Mouse (Mus musculus): ENCODE data around the gene Icosl. TPM values are rescaled to one million over a fixed set of nuclear protein-coding genes. Genes with fewer than 3 reads are reported as not detected.

Gene Icosl
- polyA plus RNA-seq, 2 experiments: 2.2 to 2.4 TPM

GRCm38 (mm10) chr10:78090706-78091491 is 21.8 kb downstream of the Icosl start:
- ATAC-seq (ENCODE audit: insufficient read depth): no peak

GRCm38 (mm10) chr10:78091865-78092724 is 23.0 kb downstream of the Icosl start:
- Histone ChIP-seq H3K36me3 (replicated peaks; ENCODE audit: control insufficient read depth, insufficient read depth, low read depth) (no peaks in the 10 kb centered on the region), H3K27ac (no peak overlapping the region), H3K27me3 (ENCODE audit: control insufficient read depth, insufficient read depth, low read length) (no peaks in the 10 kb centered on the region), H3K9me3 (ENCODE audit: control insufficient read depth, low read length) (no peaks in the 10 kb centered on the region), H3K4me2 (ENCODE audit: low read depth) (no peak overlapping the region), H3K9ac (replicated peaks) (no peak overlapping the region), H3K4me1 (replicated peaks; ENCODE audit: control insufficient read depth in 2 of 2, insufficient read depth in 2 of 2, low read length in 1 of 2) (no peaks in the 10 kb centered on the region), H3K4me3 (ENCODE audit: insufficient read depth in 1 of 2, low read depth in 2 of 2, low read length in 2 of 2) (no peak overlapping the region)
- TF ChIP-seq EP300 (IDR thresholded peaks at IDR 0.05; ENCODE audit: low read depth) (no peak), CTCF (IDR thresholded peaks at IDR 0.05; ENCODE audit: low read depth) (no peak)
- DNase-seq (ENCODE audit: low read depth in 3 of 3, low spot score in 3 of 3) (no peak), ATAC-seq (ENCODE audit: insufficient read depth) (no peak)
- WGBS (ENCODE audit: insufficient replicate concordance): 65% methylated on average over 23 of the region's 23 CpGs

More at GRCm38 (mm10) chr10:78090706-78091491, 21.8 kb downstream of the Icosl start:
- Histone ChIP-seq H3K9me3 (ENCODE audit: control insufficient read depth, low read length) (no peaks in the 10 kb centered on the region), H3K9ac (replicated peaks) (no peak overlapping the region), H3K4me1 (replicated peaks; ENCODE audit: control insufficient read depth in 2 of 2, insufficient read depth in 2 of 2, low read length in 1 of 2) (no peaks in the 10 kb centered on the region), H3K4me2 (ENCODE audit: low read depth) (no peak overlapping the region), H3K27ac (no peak overlapping the region), H3K36me3 (replicated peaks; ENCODE audit: control insufficient read depth, insufficient read depth, low read depth) (no peaks in the 10 kb centered on the region), H3K27me3 (ENCODE audit: control insufficient read depth, insufficient read depth, low read length) (no peaks in the 10 kb centered on the region), H3K4me3 (ENCODE audit: insufficient read depth in 1 of 2, low read depth in 2 of 2, low read length in 2 of 2) (no peak overlapping the region)
- DNase-seq (ENCODE audit: low read depth in 3 of 3, low spot score in 3 of 3): no peak
- TF ChIP-seq CTCF (IDR thresholded peaks at IDR 0.05; ENCODE audit: low read depth) (no peak), EP300 (IDR thresholded peaks at IDR 0.05; ENCODE audit: low read depth) (no peak)
- WGBS (ENCODE audit: insufficient replicate concordance): 60% methylated on average over 4 of the region's 4 CpGs

- Histone ChIP-seq H3K9ac (replicated peaks) (no peak overlapping the region), H3K4me1 (replicated peaks; ENCODE audit: control insufficient read depth in 2 of 2, insufficient read depth in 2 of 2, low read length in 1 of 2) (no peaks in the 10 kb centered on the region), H3K4me3 (ENCODE audit: insufficient read depth in 1 of 2, low read depth in 2 of 2, low read length in 2 of 2) (no peak overlapping the region), H3K4me2 (ENCODE audit: low read depth) (no peak overlapping the region), H3K9me3 (ENCODE audit: control insufficient read depth, low read length) (no peaks in the 10 kb centered on the region), H3K36me3 (replicated peaks; ENCODE audit: control insufficient read depth, insufficient read depth, low read depth) (no peaks in the 10 kb centered on the region), H3K27ac (no peak overlapping the region), H3K27me3 (ENCODE audit: control insufficient read depth, insufficient read depth, low read length) (no peaks in the 10 kb centered on the region)
- TF ChIP-seq EP300 (IDR thresholded peaks at IDR 0.05; ENCODE audit: low read depth) (no peak), CTCF (IDR thresholded peaks at IDR 0.05; ENCODE audit: low read depth) (no peak)
- DNase-seq (ENCODE audit: low read depth in 3 of 3, low spot score in 3 of 3) (no peak), ATAC-seq (ENCODE audit: insufficient read depth) (no peak)
- WGBS (ENCODE audit: insufficient replicate concordance): 71% methylated on average over 13 of the region's 13 CpGs
Observed at GRCm38 (mm10) chr10:78092725-78093029, 23.6 kb downstream of the Icosl start.

GRCm38 (mm10) chr10:78095221-78095620 is 26.1 kb downstream of the Icosl start:
- no peaks in the 10 kb centered on the region for H3K4me1 ChIP-seq (replicated peaks; ENCODE audit: control insufficient read depth in 2 of 2, insufficient read depth in 2 of 2, low read length in 1 of 2)
- no peaks in the 10 kb centered on the region for H3K9me3 ChIP-seq (ENCODE audit: control insufficient read depth, low read length)
- no peaks in the 10 kb centered on the region for H3K36me3 ChIP-seq (replicated peaks; ENCODE audit: control insufficient read depth, insufficient read depth, low read depth)
- no peak overlapping the region for H3K4me3 ChIP-seq (ENCODE audit: insufficient read depth in 1 of 2, low read depth in 2 of 2, low read length in 2 of 2)
- no peaks in the 10 kb centered on the region for H3K27me3 ChIP-seq (ENCODE audit: control insufficient read depth, insufficient read depth, low read length)
- no peak overlapping the region for H3K4me2 ChIP-seq (ENCODE audit: low read depth)
- DNase-seq (ENCODE audit: low read depth in 3 of 3, low spot score in 3 of 3): no peak
- H3K9ac ChIP-seq (replicated peaks): no peak overlapping the region
- ATAC-seq (ENCODE audit: insufficient read depth): no peak
- no peak overlapping the region for H3K27ac ChIP-seq
- no peak for TF ChIP-seq CTCF (IDR thresholded peaks at IDR 0.05; ENCODE audit: low read depth)
- TF ChIP-seq EP300 (IDR thresholded peaks at IDR 0.05; ENCODE audit: low read depth): no peak

Data from liver, embryonic 14.5 days (tissue).